Mouse (Mus musculus): Measurements from ENCODE around the gene Camk2b.

DNA sequence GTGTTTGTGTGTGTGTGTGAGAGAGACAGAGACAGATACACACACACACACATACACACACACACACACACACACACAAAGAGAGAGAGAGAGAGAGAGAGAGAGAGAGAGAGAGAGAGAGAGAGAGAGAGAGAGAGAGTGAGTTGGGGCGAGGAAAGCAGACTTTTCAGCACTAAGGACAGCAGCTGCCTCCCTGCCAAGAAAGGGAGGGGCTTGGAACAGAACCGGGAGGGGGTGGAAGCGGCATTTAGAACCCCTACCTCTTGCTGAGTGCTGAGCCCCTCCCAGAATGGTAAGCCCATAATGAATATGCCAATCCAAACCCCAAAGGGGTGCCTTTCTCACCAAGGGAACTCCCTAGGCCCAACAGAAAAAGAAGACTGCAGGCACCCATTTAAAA lies 49.8 kb downstream of the Camk2b start:
- no peak for TF ChIP-seq POLR2A (IDR thresholded peaks at IDR 0.05; ENCODE audit: control insufficient read depth, low read depth, low read length)
- no peak for TF ChIP-seq CTCF (IDR thresholded peaks at IDR 0.05; ENCODE audit: control insufficient read depth, insufficient read depth, insufficient replicate concordance, low read depth, low read length)
